Mouse (Mus musculus): ENCODE results near the gene Gria4.
"Not testable (repeated sequence)": the region's sequence is repeated elsewhere in the genome, so short reads cannot be mapped to it uniquely, and the experiment has no call there.

Gria4 gene

GRCm38 (mm10) chr9:4555415-4555959 lies 240.5 kb downstream of the Gria4 start:
- DNase-seq = no peak

- DNase-seq = no peak
These were observed 256.8 kb downstream of the Gria4 start for GRCm38 (mm10) chr9:4539218-4539617.

- DNase-seq = no peak
These were observed 259.4 kb downstream of the Gria4 start for GRCm38 (mm10) chr9:4536514-4537150.

GRCm38 (mm10) chr9:4514563-4514885 lies 281.5 kb downstream of the Gria4 start:
- DNase-seq = no peak

GRCm38 (mm10) chr9:4513796-4514562 lies 282.1 kb downstream of the Gria4 start:
- DNase-seq = peak; percentile 8

DNA sequence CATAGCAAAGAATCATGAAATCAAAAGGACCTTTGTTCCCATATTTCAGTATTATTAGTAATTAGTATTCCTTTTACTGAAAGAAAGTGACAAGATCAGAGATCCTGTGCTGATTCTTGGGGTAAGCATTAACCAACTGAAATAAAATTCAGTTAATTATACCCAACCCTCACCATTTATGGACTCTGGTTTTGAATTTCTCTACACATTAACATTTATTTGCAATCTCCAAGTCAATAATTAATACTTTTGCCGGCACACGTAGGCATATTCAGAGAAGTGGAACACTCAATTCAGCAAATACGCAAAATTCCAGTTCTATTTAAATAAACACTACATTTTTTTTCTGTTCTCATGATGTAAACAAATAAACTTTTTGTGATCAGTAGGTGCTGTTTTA lies 289.9 kb downstream of the Gria4 start:
- DNase-seq = no peak

DNA sequence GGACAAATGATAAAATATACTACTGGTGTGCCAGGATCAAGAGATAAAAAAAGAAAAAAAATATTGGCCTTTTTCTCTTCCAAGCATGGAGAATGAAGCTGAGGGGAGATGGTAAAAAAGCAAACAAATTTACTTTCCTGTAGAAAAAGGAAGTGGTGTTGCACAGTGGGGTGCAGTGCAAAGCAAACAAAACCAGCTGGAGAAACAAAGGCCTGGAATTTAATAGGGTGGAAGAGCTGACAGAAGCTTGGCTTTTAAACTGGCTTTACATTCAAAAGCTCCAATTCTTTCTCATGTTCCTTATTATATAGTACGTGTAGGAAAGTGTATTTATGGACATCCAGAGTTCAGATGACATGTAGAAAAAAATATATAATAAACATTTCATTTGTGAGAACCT lies 290.9 kb downstream of the Gria4 start:
- no peak for DNase-seq

DNA sequence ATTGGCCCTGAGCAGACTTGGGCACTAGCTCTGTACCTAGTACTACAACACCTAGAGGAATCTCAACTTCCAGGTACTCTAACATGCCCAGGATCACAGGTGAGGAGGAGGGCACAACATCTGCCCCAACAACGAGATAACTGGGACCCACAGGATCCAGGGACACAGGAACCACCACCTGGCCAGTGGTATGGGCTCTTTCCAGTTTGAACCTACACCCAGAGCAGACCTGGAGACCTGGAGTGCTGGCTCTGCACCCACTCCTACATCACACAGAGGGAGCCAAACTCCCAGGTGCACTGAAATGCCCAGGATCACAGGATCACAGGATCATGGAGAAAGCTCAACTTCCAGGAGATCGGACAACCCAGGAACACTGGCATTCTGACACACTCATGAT lies 309.6 kb downstream of the Gria4 start:
- DNase-seq = no peak

GRCm38 (mm10) chr9:4484502-4484901 lies 311.5 kb downstream of the Gria4 start:
- DNase-seq = no peak

GRCm38 (mm10) chr9:4470791-4471190 lies 325.2 kb downstream of the Gria4 start:
- DNase-seq = no peak

- no peak for DNase-seq
These were observed 336.5 kb downstream of the Gria4 start for GRCm38 (mm10) chr9:4459456-4460070.

DNA sequence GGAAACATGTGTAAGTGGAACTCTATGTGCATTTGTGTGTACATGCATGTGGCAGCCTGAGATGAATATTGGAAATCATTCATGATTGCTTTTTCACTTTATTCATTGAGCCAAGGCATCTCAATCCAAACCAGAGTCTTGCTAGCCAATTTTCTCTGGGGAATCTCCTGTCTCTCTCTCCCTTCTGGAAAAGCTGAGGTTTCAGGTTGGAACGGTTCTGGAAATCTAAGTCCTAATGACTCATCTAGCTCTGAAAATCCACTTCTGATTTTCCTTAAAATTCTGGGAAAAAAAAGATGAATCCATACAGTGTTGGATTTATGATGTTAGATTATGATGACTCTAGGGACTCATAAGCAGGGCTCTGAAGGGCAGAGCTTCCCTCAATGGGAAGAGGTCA lies 337.8 kb downstream of the Gria4 start:
- no peak for DNase-seq

- DNase-seq = no peak
These were observed 338.4 kb downstream of the Gria4 start for GRCm38 (mm10) chr9:4457644-4458043.

- DNase-seq = no peak
These were observed 353.1 kb downstream of the Gria4 start for GRCm38 (mm10) chr9:4442908-4443307.

DNA sequence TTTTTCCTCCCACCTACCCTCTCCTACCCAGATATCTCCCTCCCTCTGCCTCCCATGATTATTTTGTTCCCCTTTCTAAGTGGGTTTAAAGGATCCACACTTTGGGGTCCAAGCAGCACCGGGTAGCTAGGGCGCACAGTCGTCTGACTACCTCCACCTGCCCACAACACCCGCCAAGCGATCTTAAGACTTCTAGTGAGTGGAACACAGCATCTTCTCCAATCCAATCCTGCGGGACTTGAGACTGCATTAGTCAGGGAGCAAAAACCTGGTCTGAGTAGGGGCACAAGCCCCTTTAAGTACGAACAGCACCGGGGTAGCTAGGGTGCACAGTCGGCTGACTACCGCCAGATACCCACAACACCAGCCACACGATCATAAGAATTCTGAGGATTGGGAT lies 395.2 kb downstream of the Gria4 start:
- DNase-seq = not testable (repeated sequence)

DNA sequence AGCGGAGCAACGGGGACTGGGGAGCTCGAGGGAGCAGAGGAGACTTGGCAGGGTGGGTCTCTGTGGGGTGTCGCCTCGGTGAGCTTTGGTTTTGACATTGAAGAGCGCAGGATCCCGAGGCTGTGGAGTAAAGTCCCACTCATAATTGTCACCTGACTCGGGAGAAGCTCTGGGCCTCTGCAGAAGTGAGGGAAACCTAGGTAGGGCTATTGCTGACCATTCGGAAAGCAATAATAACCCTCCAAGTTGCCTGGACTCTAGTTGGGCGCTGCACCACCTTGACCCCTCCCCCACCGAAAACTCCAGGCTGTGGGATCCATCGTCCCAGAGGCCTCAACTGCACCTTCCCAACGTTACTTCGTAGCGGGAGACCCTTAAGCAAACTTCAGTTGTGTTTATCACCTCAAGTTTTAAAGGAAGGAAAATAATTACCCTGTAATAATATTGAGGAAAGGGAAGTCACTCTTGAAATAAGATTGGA lies 419.4 kb downstream of the Gria4 start:
- DNase-seq = no peak

DNA sequence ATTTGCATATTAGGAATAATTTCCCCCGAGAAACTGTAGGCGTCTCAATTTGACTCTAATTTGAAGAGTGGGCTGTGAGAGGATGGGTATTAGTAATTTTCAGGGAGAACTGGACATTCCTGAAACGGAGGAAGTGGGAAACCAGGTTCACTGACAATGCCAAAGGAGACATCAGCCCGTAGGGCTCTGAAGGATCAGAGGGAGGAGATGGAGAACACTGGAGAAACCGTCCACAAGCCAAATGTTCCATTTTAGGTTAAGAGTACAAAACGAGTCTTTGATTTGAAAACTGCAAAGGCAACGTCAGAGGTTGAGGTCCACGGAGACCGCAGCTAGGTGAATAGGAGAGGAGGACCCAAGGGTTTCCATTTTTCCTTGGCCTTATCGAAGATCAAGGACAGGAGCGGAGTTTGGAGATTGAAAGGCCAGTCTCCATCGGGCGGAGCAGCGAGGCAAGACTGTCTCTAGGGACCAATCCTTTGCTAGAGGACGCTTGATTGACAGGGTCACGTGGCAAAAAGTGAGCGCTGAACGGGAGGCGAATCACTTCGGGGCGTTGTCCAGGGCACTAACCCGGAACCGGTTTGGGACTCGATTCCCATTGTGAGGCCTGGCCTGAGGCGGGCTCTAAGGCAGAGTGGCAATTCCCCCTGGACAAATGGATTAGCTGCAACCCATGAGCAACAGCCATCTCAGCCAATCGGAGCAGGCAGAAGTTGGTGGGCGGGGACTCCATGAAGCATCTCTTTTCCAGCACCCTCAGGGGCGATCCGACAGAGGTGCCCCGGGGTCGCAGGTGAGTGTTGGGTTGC lies 420.0 kb downstream of the Gria4 start, which contains the start of gene Msantd4:
Msantd4 (plus strand) TSS at position 735 of the 812 bp plus-strand sequence.
- peak; percentile 100 for DNase-seq
